9 mouse cellular contexts compared by ENCODE assay signal in the genomic region with DNA sequence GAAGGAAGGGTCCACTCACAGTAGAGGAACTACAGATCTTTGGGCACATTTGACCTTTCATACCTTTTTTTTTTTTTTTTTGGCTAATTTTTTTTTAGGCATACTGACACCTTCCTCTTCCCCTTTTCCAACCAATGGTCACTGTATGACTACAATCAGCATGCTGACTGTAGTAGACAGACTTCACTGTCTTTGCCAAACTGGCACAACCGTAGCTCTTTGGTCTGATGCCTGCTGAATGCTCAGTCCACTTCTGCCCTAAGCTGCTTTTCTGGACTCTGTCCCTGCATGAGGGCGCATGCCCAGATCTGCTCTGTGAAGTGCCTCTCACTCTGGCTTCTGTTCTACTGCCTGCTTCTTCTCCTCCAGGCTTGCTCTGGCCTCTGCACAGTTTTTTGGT. TPM values are rescaled to one million over a fixed set of nuclear protein-coding genes. Genes with fewer than 3 reads are reported as not detected.
DNase-seq lines count a peak whose midpoint lies in the region; ATAC-seq lines count a peak whose summit lies in the region.
"Had no signal": no experiment of that assay in that cellular context is flagged by ENCODE, and none has a peak within 500 bp of the region (broad histone marks: within the 10 kb centered on the region; RNA-seq: fewer than 3 reads in every experiment).

No protein-coding gene starts in this region.

- no peak for ATAC-seq in erythroid progenitor cell, adult 5-6 weeks (replicated peaks; ENCODE audit: low FRiP score, poor library complexity, severe bottlenecking)

- peak; percentile 58 for DNase-seq in adrenal gland, postnatal 14 days
- DNase-seq in adrenal gland, postnatal 25 days, result no peak
- peak; percentile 32 for DNase-seq in layer of hippocampus, adult 11-12 months (ENCODE audit: low spot score)
- DNase-seq in layer of hippocampus, postnatal 25 days (ENCODE audit: extremely low spot score in 1 of 2, low spot score in 1 of 2), result no peak
- DNase-seq in cerebellum, adult 8-10 months, result peak; percentile 73
- peak; percentile 66 for DNase-seq in kidney, postnatal 10 days
- no peak for DNase-seq in left cerebral cortex, postnatal 14 days (ENCODE audit: low spot score in 2 of 2)
- DNase-seq: lung, postnatal 14 days had no signal

- intact Hi-C loops in left cerebral cortex, postnatal 14 days (cut with DNase I), result no loop called here

RNA-seq across cellular contexts. Expression of gene Slc41a3, which starts 6.9 kb away (rescaled TPM):
- total RNA-seq in adrenal gland, postnatal 14 days (2021), result 21.4 and 25.2 TPM in 2 replicates
- 18.9 and 19.1 TPM in 2 replicates for total RNA-seq in adrenal gland, postnatal 25 days (2021)
- 1 to 10 TPM; 3.7 to 4.6 TPM for total RNA-seq in layer of hippocampus, postnatal 25 days (2021)
- total RNA-seq in left cerebral cortex, postnatal 14 days (2021), result 1 to 10 TPM; 5.7 to 6.2 TPM
- total RNA-seq in erythroid progenitor cell, adult 5-6 weeks (2015; ENCODE audit: low replicate concordance), result 3.2 and 3.4 TPM in 2 replicates
- total RNA-seq in erythroid progenitor cell, adult 5-6 weeks (2017; ENCODE audit: low replicate concordance), result 1.0 and 5.3 TPM in 2 replicates

Comparison
In these comparisons a context has a peak if more than half of its experiments do, and no peak if none do; other contexts are left out.
1. DNase-seq: peak in adrenal gland, postnatal 14 days (single experiment), layer of hippocampus, adult 11-12 months (single experiment), cerebellum, adult 8-10 months (single experiment) and kidney, postnatal 10 days (single experiment); none in adrenal gland, postnatal 25 days (single experiment), layer of hippocampus, postnatal 25 days (0 of 2) and left cerebral cortex, postnatal 14 days (0 of 2).